Mouse (Mus musculus): ENCODE data around the gene Taar8b. TPM values are rescaled to one million over a fixed set of nuclear protein-coding genes. Genes with fewer than 3 reads are reported as not detected.
"Not testable (repeated sequence)": the region's sequence is repeated elsewhere in the genome, so short reads cannot be mapped to it uniquely, and the experiment has no call there.

The Taar8b gene
- polyA plus RNA-seq, 1 experiment: not detected

- no peaks in the 10 kb centered on the region for H3K79me2 ChIP-seq (ENCODE audit: control insufficient read depth, insufficient read depth)
- no peaks in the 10 kb centered on the region for H3K79me3 ChIP-seq (ENCODE audit: low read depth)
- no peak overlapping the region for H3K4me3 ChIP-seq (ENCODE audit: insufficient read depth, poor library complexity, severe bottlenecking)
- H3ac ChIP-seq (ENCODE audit: control insufficient read depth, insufficient read length, low read depth): no peak overlapping the region
- H3K27me3 ChIP-seq (ENCODE audit: control insufficient read depth, insufficient read depth, insufficient read length): peaks cover 3% of the 10 kb centered on the region
- TF ChIP-seq MYOG (IDR thresholded peaks at IDR 0.05; ENCODE audit: control insufficient read depth, extremely low read depth, insufficient read length): no peak
- TF ChIP-seq MAX (IDR thresholded peaks at IDR 0.05): no peak
- no peak for TF ChIP-seq MYOD1 (IDR thresholded peaks at IDR 0.05; ENCODE audit: control insufficient read depth, insufficient read length, low read depth)
- TF ChIP-seq CEBPB (IDR thresholded peaks at IDR 0.05; ENCODE audit: low read depth): no peak
- TF ChIP-seq USF1 (IDR thresholded peaks at IDR 0.05; ENCODE audit: low read depth): no peak
- TF ChIP-seq CTCF (IDR thresholded peaks at IDR 0.05; ENCODE audit: control insufficient read depth, insufficient read depth, insufficient read length): no peak
- no peak for TF ChIP-seq FOSL1 (IDR thresholded peaks at IDR 0.05; ENCODE audit: insufficient read depth, low read length, poor library complexity, severe bottlenecking)
- H3K36me3 ChIP-seq (ENCODE audit: control insufficient read depth, insufficient read depth): no peaks in the 10 kb centered on the region
Observed at GRCm38 (mm10) chr10:24087168-24087567, 4.9 kb downstream of the Taar8b start.

- Histone ChIP-seq H3K27me3 (ENCODE audit: control insufficient read depth, insufficient read depth, insufficient read length) (peaks cover 3% of the 10 kb centered on the region), H3K36me3 (ENCODE audit: control insufficient read depth, insufficient read depth) (no peaks in the 10 kb centered on the region), H3K79me2 (ENCODE audit: control insufficient read depth, insufficient read depth) (no peaks in the 10 kb centered on the region), H3K79me3 (ENCODE audit: low read depth) (no peaks in the 10 kb centered on the region), H3ac (ENCODE audit: control insufficient read depth, insufficient read length, low read depth) (no peak overlapping the region), H3K4me3 (ENCODE audit: insufficient read depth, poor library complexity, severe bottlenecking) (no peak overlapping the region)
- no peak for TF ChIP-seq CTCF (IDR thresholded peaks at IDR 0.05; ENCODE audit: control insufficient read depth, insufficient read depth, insufficient read length)
- TF ChIP-seq FOSL1 (IDR thresholded peaks at IDR 0.05; ENCODE audit: insufficient read depth, low read length, poor library complexity, severe bottlenecking): no peak
- TF ChIP-seq MYOD1 (IDR thresholded peaks at IDR 0.05; ENCODE audit: control insufficient read depth, insufficient read length, low read depth): no peak
- no peak for TF ChIP-seq MAX (IDR thresholded peaks at IDR 0.05)
- no peak for TF ChIP-seq CEBPB (IDR thresholded peaks at IDR 0.05; ENCODE audit: low read depth)
- no peak for TF ChIP-seq USF1 (IDR thresholded peaks at IDR 0.05; ENCODE audit: low read depth)
- no peak for TF ChIP-seq MYOG (IDR thresholded peaks at IDR 0.05; ENCODE audit: control insufficient read depth, extremely low read depth, insufficient read length)
Observed at GRCm38 (mm10) chr10:24086555-24086954, 5.5 kb downstream of the Taar8b start.

GRCm38 (mm10) chr10:24085936-24086335, 6.2 kb downstream of the Taar8b start:
- H3K36me3 ChIP-seq (ENCODE audit: control insufficient read depth, insufficient read depth): no peaks in the 10 kb centered on the region
- peaks cover 3% of the 10 kb centered on the region for H3K27me3 ChIP-seq (ENCODE audit: control insufficient read depth, insufficient read depth, insufficient read length)
- H3K79me2 ChIP-seq (ENCODE audit: control insufficient read depth, insufficient read depth): no peaks in the 10 kb centered on the region
- H3K79me3 ChIP-seq (ENCODE audit: low read depth): no peaks in the 10 kb centered on the region
- TF ChIP-seq USF1 (IDR thresholded peaks at IDR 0.05; ENCODE audit: low read depth) (no peak), CTCF (IDR thresholded peaks at IDR 0.05; ENCODE audit: control insufficient read depth, insufficient read depth, insufficient read length) (no peak)
- no peak overlapping the region for H3K4me3 ChIP-seq (ENCODE audit: insufficient read depth, poor library complexity, severe bottlenecking)
- no peak overlapping the region for H3ac ChIP-seq (ENCODE audit: control insufficient read depth, insufficient read length, low read depth)

GRCm38 (mm10) chr10:24080166-24080565, 11.9 kb downstream of the Taar8b start:
- no peaks in the 10 kb centered on the region for H3K36me3 ChIP-seq (ENCODE audit: control insufficient read depth, insufficient read depth)
- TF ChIP-seq CTCF (IDR thresholded peaks at IDR 0.05; ENCODE audit: control insufficient read depth, insufficient read depth, insufficient read length): no peak
- no peak for TF ChIP-seq MYOD1 (IDR thresholded peaks at IDR 0.05; ENCODE audit: control insufficient read depth, insufficient read length, low read depth)
- no peak for TF ChIP-seq USF1 (IDR thresholded peaks at IDR 0.05; ENCODE audit: low read depth)
- no peak for TF ChIP-seq FOSL1 (IDR thresholded peaks at IDR 0.05; ENCODE audit: insufficient read depth, low read length, poor library complexity, severe bottlenecking)
- TF ChIP-seq MAX (IDR thresholded peaks at IDR 0.05): no peak
- no peak for TF ChIP-seq CEBPB (IDR thresholded peaks at IDR 0.05; ENCODE audit: low read depth)
- H3K79me2 ChIP-seq (ENCODE audit: control insufficient read depth, insufficient read depth): no peaks in the 10 kb centered on the region
- H3ac ChIP-seq (ENCODE audit: control insufficient read depth, insufficient read length, low read depth): no peak overlapping the region
- H3K27me3 ChIP-seq (ENCODE audit: control insufficient read depth, insufficient read depth, insufficient read length): peaks cover 3% of the 10 kb centered on the region
- H3K79me3 ChIP-seq (ENCODE audit: low read depth): no peaks in the 10 kb centered on the region
- H3K4me3 ChIP-seq (ENCODE audit: insufficient read depth, poor library complexity, severe bottlenecking): no peak overlapping the region

- not testable (repeated sequence) for H3K27me3 ChIP-seq (ENCODE audit: control insufficient read depth, insufficient read depth, insufficient read length); H3K4me3 ChIP-seq (ENCODE audit: insufficient read depth, poor library complexity, severe bottlenecking); H3ac ChIP-seq (ENCODE audit: control insufficient read depth, insufficient read length, low read depth); H3K36me3 ChIP-seq (ENCODE audit: control insufficient read depth, insufficient read depth); H3K79me3 ChIP-seq (ENCODE audit: low read depth); H3K79me2 ChIP-seq (ENCODE audit: control insufficient read depth, insufficient read depth)
Observed at GRCm38 (mm10) chr10:24076200-24076599, 15.9 kb downstream of the Taar8b start, which contains the start of gene Taar8a. TSS of gene Taar8a (plus strand) at chr10:24076500.

- not testable (repeated sequence) for H3K27me3 ChIP-seq (ENCODE audit: control insufficient read depth, insufficient read depth, insufficient read length); H3K79me3 ChIP-seq (ENCODE audit: low read depth); H3ac ChIP-seq (ENCODE audit: control insufficient read depth, insufficient read length, low read depth); H3K36me3 ChIP-seq (ENCODE audit: control insufficient read depth, insufficient read depth); H3K4me3 ChIP-seq (ENCODE audit: insufficient read depth, poor library complexity, severe bottlenecking); H3K79me2 ChIP-seq (ENCODE audit: control insufficient read depth, insufficient read depth)
Observed at GRCm38 (mm10) chr10:24074751-24075150, 17.3 kb downstream of the Taar8b start.

GRCm38 (mm10) chr10:24058986-24059385, 33.1 kb downstream of the Taar8b start:
- Histone ChIP-seq H3K36me3 (ENCODE audit: control insufficient read depth, insufficient read depth) (no peaks in the 10 kb centered on the region), H3K79me3 (ENCODE audit: low read depth) (no peaks in the 10 kb centered on the region), H3K79me2 (ENCODE audit: control insufficient read depth, insufficient read depth) (no peaks in the 10 kb centered on the region), H3K27me3 (ENCODE audit: control insufficient read depth, insufficient read depth, insufficient read length) (peaks cover 4% of the 10 kb centered on the region), H3ac (ENCODE audit: control insufficient read depth, insufficient read length, low read depth) (no peak overlapping the region), H3K4me3 (ENCODE audit: insufficient read depth, poor library complexity, severe bottlenecking) (no peak overlapping the region)
- TF ChIP-seq CEBPB (IDR thresholded peaks at IDR 0.05; ENCODE audit: low read depth) (no peak), USF1 (IDR thresholded peaks at IDR 0.05; ENCODE audit: low read depth) (no peak), MAX (IDR thresholded peaks at IDR 0.05) (no peak), FOSL1 (IDR thresholded peaks at IDR 0.05; ENCODE audit: insufficient read depth, low read length, poor library complexity, severe bottlenecking) (no peak), MYOD1 (IDR thresholded peaks at IDR 0.05; ENCODE audit: control insufficient read depth, insufficient read length, low read depth) (no peak), CTCF (IDR thresholded peaks at IDR 0.05; ENCODE audit: control insufficient read depth, insufficient read depth, insufficient read length) (no peak), MYOG (IDR thresholded peaks at IDR 0.05; ENCODE audit: control insufficient read depth, extremely low read depth, insufficient read length) (no peak)
